Mouse (Mus musculus) forebrain, embryonic 13.5 days (tissue): ENCODE data around the gene Pde4a. TPM values are rescaled to one million over a fixed set of nuclear protein-coding genes. Genes with fewer than 3 reads are reported as not detected.

ENCODE experiments used
- ATAC-seq: fragments of 200-750 bp; cut with Nextera tagmentation; 2 replicates; pipeline ENCODE4 v1.8.0; 2017
- H3K27ac ChIP-seq: fragments of 300-500 bp; sonication (generic); 2 replicates; pipeline ENCODE4 v1.5.1; 2015; ENCODE audit warnings: inconsistent platforms, mild to moderate bottlenecking, moderate library complexity
- H3K27me3 ChIP-seq: fragments of 300-500 bp; sonication (generic); 2 replicates; pipeline ENCODE4 v1.6.1; 2015; ENCODE audit warnings: mild to moderate bottlenecking, inconsistent platforms
- H3K36me3 ChIP-seq: fragments of 300-500 bp; sonication (generic); 2 replicates; pipeline ENCODE4 v1.6.1; 2015; ENCODE audit warnings: mild to moderate bottlenecking, inconsistent platforms; ENCODE audit not compliant: poor library complexity, severe bottlenecking
- H3K4me1 ChIP-seq: fragments of 300-500 bp; sonication (generic); 2 replicates; pipeline ENCODE4 v1.6.1; 2015; ENCODE audit warnings: inconsistent platforms
- H3K4me2 ChIP-seq: fragments of 300-500 bp; sonication (generic); 2 replicates; pipeline ENCODE4 v1.6.1; 2015; ENCODE audit warnings: inconsistent platforms, mild to moderate bottlenecking, moderate library complexity
- H3K4me3 ChIP-seq: fragments of 300-500 bp; sonication (generic); 2 replicates; pipeline ENCODE4 v1.5.1; 2015; ENCODE audit warnings: mild to moderate bottlenecking, inconsistent platforms
- H3K9ac ChIP-seq: fragments of 300-500 bp; sonication (generic); 2 replicates; pipeline ENCODE4 v1.6.1; 2015; ENCODE audit warnings: mild to moderate bottlenecking, inconsistent platforms
- H3K9me3 ChIP-seq: fragments of 300-500 bp; sonication (generic); replicated peaks from 2 replicates; pipeline ENCODE4 v1.6.1; 2016; ENCODE audit warnings: inconsistent platforms
- WGBS: fragments of 180-500 bp; shearing (Covaris S2); methylation state at CpG from one replicate; pipeline ENCODE4 v1.1.7; 2015; 5-methylcytosine and 5-hydroxymethylcytosine counted together
- polyA plus RNA-seq: library from polyadenylated mRNA; unstranded; fragments of >200 nt; fragmentation: Nextera tagmentation; extraction: Ambion mirVana; gene quantifications from 2 replicates; pipeline ENCODE4 v1.2.1, GENCODE M21; 2015

The Pde4a gene
- polyA plus RNA-seq, 1 experiment from 2014 or later, result 15.7 TPM

DNA sequence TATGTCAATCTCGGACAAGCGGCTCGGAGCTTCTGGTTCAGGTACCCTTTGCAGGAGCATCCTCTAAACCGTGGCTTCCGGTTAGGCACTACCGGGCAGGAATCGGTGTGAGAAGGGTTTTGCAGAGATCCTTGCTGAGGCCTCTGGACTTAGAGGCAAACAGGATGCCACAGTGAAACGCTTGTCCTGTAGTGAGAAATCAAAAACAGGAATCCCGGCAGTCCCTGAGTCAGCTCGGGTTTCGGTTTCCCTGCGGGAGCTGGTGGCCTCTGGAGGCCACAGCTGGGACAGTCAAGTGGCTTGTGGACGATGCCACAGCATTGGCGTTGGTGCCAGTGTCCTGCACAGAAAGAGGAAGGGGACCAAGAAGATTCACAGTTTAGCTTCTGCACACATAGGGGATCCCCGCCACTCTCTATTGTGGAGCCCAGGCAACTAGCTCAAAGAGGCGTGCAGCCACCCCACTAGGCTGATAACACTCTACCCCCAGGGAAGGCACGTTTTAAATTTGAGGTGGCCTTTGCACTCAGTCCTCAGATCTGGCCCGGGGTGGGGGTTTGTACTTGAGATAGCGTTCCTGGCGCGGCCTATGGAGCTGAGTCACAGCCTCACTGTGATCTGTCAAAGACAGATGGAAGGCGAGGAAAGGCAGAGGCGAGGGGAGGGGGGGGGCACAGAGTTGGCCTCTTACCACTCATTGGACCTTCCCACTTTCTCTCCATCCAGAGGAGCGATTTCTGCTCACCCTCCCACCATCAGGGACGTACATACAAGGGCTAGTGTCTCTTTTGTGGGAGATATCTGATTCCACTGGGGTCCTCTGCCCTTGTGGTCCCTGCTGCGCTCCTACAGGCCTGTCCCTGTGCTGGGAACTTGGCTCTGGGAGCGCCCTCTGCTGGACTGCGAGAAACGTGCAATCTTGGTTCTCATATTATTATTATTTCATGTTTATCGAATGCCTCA, 2.9 kb downstream of the Pde4a start:
- ATAC-seq, result peak; percentile 23; the same call in 1 of the 2 replicates
- 11% methylated on average over 30 of the region's 30 CpGs for WGBS
- H3K27me3 ChIP-seq, result peaks cover 53% of the 10 kb centered on the region

DNA sequence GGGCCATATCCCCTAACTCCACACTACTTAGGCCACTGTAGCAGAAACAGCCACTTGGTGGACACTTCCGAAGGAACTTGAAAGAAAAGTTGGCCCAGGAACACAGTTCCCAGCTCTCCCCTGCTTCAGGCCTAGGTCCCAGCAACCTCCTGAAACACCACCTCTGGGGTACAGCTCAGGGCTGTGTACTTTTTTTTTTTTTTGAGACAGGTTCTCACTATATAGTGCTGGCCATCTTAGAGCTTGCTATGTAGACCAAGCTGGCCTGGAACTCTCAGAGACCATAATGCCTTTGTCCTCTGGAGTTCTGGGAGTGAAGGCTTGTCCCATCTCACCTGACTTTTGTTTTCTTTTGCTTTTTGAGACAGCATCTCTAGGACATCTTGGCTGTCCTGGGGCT, 3.6 kb downstream of the Pde4a start:
- peaks cover 46% of the 10 kb centered on the region for H3K27me3 ChIP-seq
- H3K36me3 ChIP-seq, result no peaks in the 10 kb centered on the region
- 28% methylated on average over 1 of the region's 1 CpGs for whole genome bisulfite sequencing
- H3K9me3 ChIP-seq, result no peaks in the 10 kb centered on the region
- no peak overlapping the region for H3K9ac ChIP-seq
- no peak overlapping the region for H3K4me2 ChIP-seq
- no peak overlapping the region for H3K27ac ChIP-seq
- H3K4me3 ChIP-seq, result no peak overlapping the region
- peaks cover 37% of the 10 kb centered on the region for H3K4me1 ChIP-seq
- 0 out of 2 replicates have a peak, but pooled peaks have one; percentile 5 for ATAC-seq

More for the DNA sequence above, 2.9 kb downstream of the Pde4a start:
- H3K9me3 ChIP-seq, result no peaks in the 10 kb centered on the region
- peak overlapping the region; percentile 30 for H3K4me2 ChIP-seq
- H3K4me1 ChIP-seq, result peaks cover 39% of the 10 kb centered on the region
- no peak overlapping the region; the same call in 1 of the 2 replicates for H3K4me3 ChIP-seq
- H3K36me3 ChIP-seq, result no peaks in the 10 kb centered on the region
- no peak overlapping the region for H3K27ac ChIP-seq
- H3K9ac ChIP-seq, result no peak overlapping the region; the same call in 1 of the 2 replicates

DNA sequence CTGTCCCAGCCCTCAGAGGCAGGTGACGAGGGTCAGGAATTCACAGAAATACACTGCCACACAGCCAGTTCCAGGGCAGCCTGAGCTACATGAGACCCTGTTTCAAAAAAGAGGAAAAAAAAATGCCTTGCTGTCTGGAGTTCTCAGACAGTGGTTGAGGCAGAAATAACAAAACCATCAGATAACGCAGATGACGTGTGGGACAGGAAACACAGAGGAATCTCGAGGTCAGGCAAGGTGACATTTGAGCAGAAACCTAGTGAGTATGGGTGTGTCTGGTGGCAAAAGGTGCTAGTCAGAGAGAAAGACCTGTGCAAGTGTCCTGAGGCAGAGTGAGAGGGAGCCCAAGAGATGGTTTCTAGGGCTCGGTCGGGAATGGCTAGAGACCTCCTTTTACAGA, 6.8 kb downstream of the Pde4a start:
- Histone ChIP-seq H3K27me3 (peaks cover 14% of the 10 kb centered on the region), H3K9ac (no peak overlapping the region), H3K36me3 (no peaks in the 10 kb centered on the region), H3K4me1 (peaks cover 12% of the 10 kb centered on the region), H3K4me3 (no peak overlapping the region), H3K27ac (no peak overlapping the region), H3K4me2 (no peak overlapping the region), H3K9me3 (no peaks in the 10 kb centered on the region)
- no peak for ATAC-seq
- WGBS, result 80% methylated on average over 6 of the region's 6 CpGs

DNA sequence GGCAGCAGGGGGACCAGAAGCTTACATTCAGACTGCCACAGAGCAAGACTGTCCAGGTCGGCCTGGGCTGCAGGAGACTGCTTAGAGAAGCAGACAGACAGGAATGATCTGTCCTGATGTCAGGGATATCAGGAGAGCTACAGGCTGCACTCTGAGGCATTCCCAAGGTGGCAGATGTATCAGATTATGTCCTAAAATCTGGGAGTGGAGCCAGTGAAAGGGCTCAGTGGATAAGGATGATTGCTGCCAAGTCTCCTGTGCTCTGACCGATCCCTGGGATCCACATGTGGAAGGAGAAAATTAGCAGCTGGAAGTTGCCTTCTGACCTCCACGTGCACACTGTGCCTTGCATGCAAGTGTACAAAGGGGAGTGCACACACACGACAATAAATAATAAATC, 14.9 kb downstream of the Pde4a start:
- ATAC-seq, result no peak
- Histone ChIP-seq H3K4me1 (peaks cover 17% of the 10 kb centered on the region), H3K4me3 (no peak overlapping the region), H3K27ac (no peak overlapping the region), H3K36me3 (no peaks in the 10 kb centered on the region), H3K27me3 (peaks cover 49% of the 10 kb centered on the region), H3K9me3 (no peaks in the 10 kb centered on the region), H3K4me2 (no peak overlapping the region), H3K9ac (no peak overlapping the region)
- 68% methylated on average over 4 of the region's 4 CpGs for WGBS

DNA sequence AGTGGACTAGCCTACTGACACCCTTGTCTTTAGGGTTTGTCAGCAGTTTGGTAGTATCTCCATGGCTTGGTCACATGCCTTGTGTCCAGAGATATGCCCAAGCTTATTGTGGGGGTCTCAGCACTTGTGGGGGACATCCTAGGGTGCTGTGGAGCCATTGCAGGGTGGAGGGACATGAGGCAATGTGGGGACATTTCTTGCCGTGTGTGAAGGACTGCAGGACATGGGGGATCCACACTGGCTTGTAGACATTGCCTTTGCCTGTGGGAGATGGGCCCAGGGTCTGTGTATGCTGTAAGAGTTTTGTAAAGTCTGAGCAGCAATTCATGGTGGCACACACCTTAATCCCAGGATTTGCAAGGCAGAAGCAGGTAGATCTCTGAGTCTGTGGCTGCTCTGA, 15.3 kb downstream of the Pde4a start:
- Histone ChIP-seq H3K9ac (no peak overlapping the region), H3K9me3 (no peaks in the 10 kb centered on the region), H3K27me3 (peaks cover 53% of the 10 kb centered on the region), H3K4me2 (no peak overlapping the region), H3K27ac (no peak overlapping the region), H3K36me3 (no peaks in the 10 kb centered on the region), H3K4me3 (no peak overlapping the region), H3K4me1 (peaks cover 17% of the 10 kb centered on the region)
- 48% methylated on average over 1 of the region's 1 CpGs for WGBS
- ATAC-seq, result no peak

DNA sequence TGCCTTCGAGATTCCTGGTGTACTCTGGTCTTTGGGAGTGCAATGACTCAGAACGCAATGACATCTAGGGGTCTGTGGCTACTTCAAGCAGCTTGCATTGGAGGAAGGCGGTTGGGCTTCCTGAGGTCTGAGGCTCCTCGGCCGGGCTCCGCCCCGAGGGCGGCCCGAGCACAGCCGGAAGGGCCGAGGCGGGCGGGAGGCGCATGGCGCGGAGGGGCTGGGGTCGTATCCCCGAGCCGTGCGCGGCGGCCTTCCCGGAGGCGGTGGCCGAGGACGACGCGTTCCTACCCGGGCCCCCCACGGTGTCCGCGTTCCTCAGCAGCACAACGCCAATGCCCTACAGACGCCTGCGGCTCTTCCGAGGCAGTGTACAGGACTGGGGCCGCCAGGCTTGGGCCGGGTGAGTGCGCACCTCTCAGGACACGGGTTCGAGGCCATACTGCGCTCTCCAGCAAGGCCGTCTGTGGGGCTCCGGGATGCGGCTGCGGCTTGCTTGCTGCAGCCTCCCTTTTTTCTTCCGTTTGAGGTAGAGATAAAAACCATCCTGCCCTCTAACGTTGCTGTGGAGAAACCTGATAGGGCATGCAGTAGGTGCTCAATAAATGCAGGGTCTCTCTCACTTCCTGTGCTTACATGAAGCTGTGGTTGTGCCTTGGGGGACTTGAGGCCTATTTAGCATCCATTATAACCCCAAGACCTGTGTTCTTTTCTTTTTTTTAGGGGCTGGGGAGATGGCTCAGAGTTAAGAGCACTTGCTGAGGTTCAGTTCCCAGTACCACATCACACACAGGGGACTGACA, 16.1 kb downstream of the Pde4a start:
- ATAC-seq, result no peak
- peak overlapping the region; percentile 42 for H3K4me2 ChIP-seq
- peak overlapping the region; percentile 10; the same call in 1 of the 2 replicates for H3K4me3 ChIP-seq
- H3K9ac ChIP-seq, result no peak overlapping the region
- H3K4me1 ChIP-seq, result peaks cover 17% of the 10 kb centered on the region
- no peaks in the 10 kb centered on the region for H3K36me3 ChIP-seq
- no peaks in the 10 kb centered on the region for H3K9me3 ChIP-seq
- 8% methylated on average over 46 of the region's 48 CpGs for WGBS
- H3K27ac ChIP-seq, result no peak overlapping the region
- H3K27me3 ChIP-seq, result peaks cover 55% of the 10 kb centered on the region

DNA sequence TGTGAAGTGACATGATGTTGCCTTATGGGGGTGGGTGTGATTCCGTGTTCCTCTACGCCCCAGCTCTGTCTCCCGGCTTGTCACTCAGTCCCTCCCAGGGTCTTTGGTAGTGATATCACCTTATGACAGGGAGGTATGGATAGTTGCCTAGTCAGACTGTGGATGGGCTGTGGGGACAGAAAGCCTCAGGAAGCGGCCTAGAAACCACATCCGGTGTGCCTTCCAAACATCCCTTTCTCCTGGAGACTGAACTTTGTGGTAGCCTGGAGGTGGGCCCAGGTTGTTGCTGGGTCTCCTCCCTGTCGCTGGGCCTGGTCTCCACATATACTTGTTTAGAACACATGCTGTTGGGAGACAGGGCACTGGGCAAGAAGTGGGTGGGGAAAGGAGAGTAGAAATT, 17.9 kb downstream of the Pde4a start:
- ATAC-seq, result no peak
- Histone ChIP-seq H3K4me2 (no peak overlapping the region), H3K4me1 (peaks cover 17% of the 10 kb centered on the region), H3K9ac (no peak overlapping the region), H3K27ac (no peak overlapping the region), H3K9me3 (no peaks in the 10 kb centered on the region), H3K4me3 (no peak overlapping the region), H3K27me3 (peaks cover 55% of the 10 kb centered on the region), H3K36me3 (no peaks in the 10 kb centered on the region)
- 83% methylated on average over 6 of the region's 6 CpGs for WGBS

DNA sequence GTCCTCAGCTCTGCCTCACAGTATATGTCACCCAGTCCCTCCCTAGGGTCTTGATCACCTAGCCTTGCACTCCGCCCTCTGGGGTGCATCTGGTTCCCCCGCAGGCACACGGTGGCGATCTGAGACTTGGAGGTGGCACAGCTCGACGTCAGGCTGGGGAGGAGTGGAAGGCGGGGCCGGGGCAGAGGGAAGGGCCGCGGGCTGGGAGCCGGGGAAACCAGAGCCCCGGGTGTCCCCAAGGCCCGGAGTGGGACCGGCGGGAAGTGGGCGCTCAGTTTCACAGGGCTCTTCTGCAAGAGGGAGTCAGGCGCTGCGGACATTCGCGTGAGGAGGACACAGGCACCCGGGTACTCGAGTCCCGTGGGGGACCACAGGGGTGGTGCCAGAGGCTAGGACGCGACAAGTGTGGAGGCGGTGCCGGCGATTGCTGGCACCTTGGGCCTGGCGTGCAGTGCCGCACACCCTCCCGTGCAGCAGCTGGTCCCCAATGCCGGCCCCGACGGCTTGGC, 18.4 kb downstream of the Pde4a start:
- H3K4me1 ChIP-seq, result peaks cover 17% of the 10 kb centered on the region
- peak overlapping the region; percentile 48 for H3K4me2 ChIP-seq
- peak overlapping the region; percentile 37; the same call in 1 of the 2 replicates for H3K9ac ChIP-seq
- no peak overlapping the region for H3K27ac ChIP-seq
- H3K4me3 ChIP-seq, result peak overlapping the region; percentile 18
- no peaks in the 10 kb centered on the region for H3K36me3 ChIP-seq
- WGBS, result 6% methylated on average over 32 of the region's 34 CpGs
- H3K27me3 ChIP-seq, result peaks cover 55% of the 10 kb centered on the region
- no peak for ATAC-seq
- H3K9me3 ChIP-seq, result no peaks in the 10 kb centered on the region

DNA sequence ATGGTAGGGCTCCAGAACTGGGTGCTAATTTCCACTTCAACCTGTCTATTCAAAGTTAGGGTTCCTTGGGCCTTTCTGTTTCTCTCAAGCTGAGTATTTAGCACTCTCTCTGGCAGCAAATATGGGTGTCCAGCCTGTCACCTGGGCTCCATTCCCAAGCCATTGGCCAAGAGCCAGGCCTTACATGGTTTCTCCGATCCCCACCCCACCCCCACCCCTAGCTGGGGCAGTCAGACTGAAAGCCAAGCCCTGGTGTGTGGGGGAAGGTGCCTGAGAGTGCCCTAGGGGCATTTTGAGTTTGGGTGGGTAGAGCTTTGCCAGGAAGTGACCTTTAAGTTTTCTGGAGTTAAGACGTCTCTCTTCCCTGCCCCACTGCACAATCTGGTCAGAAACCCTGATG, 19.2 kb downstream of the Pde4a start:
- Histone ChIP-seq H3K27ac (no peak overlapping the region), H3K4me3 (no peak overlapping the region), H3K36me3 (no peaks in the 10 kb centered on the region), H3K27me3 (peaks cover 54% of the 10 kb centered on the region), H3K9me3 (no peaks in the 10 kb centered on the region), H3K4me1 (peaks cover 17% of the 10 kb centered on the region), H3K4me2 (no peak overlapping the region), H3K9ac (no peak overlapping the region)
- ATAC-seq, result no peak
- WGBS, result 43% methylated on average over 2 of the region's 2 CpGs

DNA sequence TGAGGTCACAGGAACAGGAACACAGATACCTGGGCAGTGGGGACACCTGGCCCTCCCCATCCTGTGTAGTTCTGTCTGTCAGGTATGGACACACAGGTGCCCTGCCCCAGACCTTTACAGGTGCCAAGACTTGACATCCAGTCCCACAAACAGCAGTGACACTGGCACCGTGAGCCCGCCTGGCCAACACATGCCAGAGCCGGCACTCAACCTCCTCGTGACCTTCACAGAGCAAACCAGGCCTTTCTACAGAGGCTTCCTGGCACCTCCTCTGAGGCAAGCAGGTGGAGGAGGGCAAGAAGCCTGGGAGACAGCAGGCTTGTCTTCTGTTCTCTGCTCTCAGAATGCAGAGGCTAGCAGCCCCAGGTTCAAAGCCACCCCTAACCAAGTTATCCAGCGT, 19.9 kb downstream of the Pde4a start:
- Histone ChIP-seq H3K9ac (no peak overlapping the region), H3K27me3 (peaks cover 48% of the 10 kb centered on the region)
- WGBS, result 92% methylated on average over 5 of the region's 5 CpGs

DNA sequence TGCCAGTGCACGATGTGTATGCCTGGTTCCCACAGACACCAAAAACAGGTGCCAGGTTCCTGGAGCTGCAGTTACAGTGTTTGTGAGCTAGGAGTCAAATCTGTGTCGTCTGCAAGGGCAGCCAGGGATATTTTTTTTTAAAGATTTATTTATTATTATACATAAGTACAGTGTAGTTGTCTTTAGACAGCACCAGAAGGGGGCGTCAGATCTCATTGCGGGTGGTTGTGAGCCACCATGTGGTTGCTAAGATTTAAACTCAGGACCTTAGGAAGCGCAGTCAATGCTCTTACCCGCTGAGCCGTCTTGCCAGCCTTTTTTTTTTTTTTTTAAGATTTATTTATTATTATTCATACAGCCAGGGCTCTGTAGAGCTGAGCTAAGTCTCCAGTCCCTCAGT, 24.4 kb downstream of the Pde4a start:
- no peak for ATAC-seq
- Histone ChIP-seq H3K9me3 (no peaks in the 10 kb centered on the region), H3K4me1 (0 out of 2 replicates have a peak, but pooled peaks cover under 1% of the 10 kb centered on the region), H3K4me2 (no peak overlapping the region), H3K27me3 (peaks cover 9% of the 10 kb centered on the region), H3K27ac (no peak overlapping the region), H3K9ac (no peak overlapping the region), H3K4me3 (no peak overlapping the region), H3K36me3 (no peaks in the 10 kb centered on the region)
- WGBS, result 50% methylated on average over 7 of the region's 7 CpGs

More for the DNA sequence above, 19.9 kb downstream of the Pde4a start:
- Histone ChIP-seq H3K4me3 (no peak overlapping the region), H3K27ac (no peak overlapping the region), H3K9me3 (no peaks in the 10 kb centered on the region), H3K4me1 (peaks cover 17% of the 10 kb centered on the region), H3K4me2 (no peak overlapping the region), H3K36me3 (no peaks in the 10 kb centered on the region)
- no peak for ATAC-seq

DNA sequence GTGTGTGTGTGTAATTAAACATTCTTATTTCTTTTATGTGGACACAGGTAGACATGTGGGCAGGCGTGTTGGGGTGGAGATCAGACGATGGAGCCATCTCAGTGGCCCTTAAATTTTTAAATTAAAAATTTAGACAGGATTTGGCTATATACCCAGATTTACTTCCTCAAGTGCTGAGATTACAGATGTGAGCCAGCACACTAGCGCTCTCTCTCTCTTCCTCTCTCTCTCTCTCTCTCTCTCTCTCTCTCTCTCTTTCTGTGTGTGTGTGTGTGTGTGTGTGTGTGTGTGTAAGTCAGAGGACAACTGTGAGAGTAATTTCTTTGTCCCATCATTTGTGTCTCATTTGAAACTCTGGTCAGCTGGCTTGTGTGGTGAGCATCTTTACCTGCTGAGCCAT, 25.2 kb downstream of the Pde4a start:
- no peaks in the 10 kb centered on the region for H3K36me3 ChIP-seq

More for the DNA sequence above, 25.2 kb downstream of the Pde4a start:
- Histone ChIP-seq H3K27ac (no peak overlapping the region), H3K9me3 (no peaks in the 10 kb centered on the region), H3K27me3 (0 out of 2 replicates have a peak, but pooled peaks cover 3% of the 10 kb centered on the region), H3K4me1 (peaks cover 1% of the 10 kb centered on the region; the same call in 1 of the 2 replicates), H3K9ac (no peak overlapping the region), H3K4me3 (no peak overlapping the region), H3K4me2 (no peak overlapping the region)
- WGBS, result 68% methylated on average over 3 of the region's 3 CpGs
- ATAC-seq, result no peak
